Mouse (Mus musculus) embryo, embryonic 11 days (tissue): ENCODE measurements at regions not wholly inside any gene's neighbourhood (a gene's known extent, or its start where the extent isn't known, plus 50 kb on each side); places are given as distances from the start of the nearest gene placed in this dataset.

Source experiments
- DNase-seq: peaks from one replicate; pipeline ENCODE4 v3.0.0-alpha.2; 2015

- peak; percentile 55 for DNase-seq
Observed at GRCm38 (mm10) chr4:10774557-10775215, 99.6 kb upstream of the 2610301B20Rik start.

- DNase-seq: peak; percentile 4
Observed at GRCm38 (mm10) chr4:10786701-10787100, 87.6 kb upstream of the 2610301B20Rik start.

DNA sequence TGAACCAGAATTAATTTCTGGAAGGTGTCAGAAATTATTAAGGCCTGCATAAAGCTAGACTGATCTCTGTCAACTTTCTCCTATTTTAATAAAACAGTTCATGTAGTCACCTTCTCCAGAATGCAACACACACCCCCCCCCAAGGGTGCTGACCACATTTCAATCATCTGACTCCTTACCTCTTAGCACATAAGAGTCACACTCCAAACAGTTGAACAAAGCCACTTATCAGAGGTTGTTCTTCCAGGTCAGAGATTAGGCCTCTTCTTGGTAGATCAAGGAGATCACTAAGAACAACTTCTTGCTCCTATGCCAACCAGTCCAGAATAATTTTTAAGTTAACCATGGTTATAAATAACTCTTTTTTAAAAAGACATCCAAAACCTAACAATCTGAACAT, 86.0 kb upstream of the 2610301B20Rik start:
- DNase-seq: no peak

DNA sequence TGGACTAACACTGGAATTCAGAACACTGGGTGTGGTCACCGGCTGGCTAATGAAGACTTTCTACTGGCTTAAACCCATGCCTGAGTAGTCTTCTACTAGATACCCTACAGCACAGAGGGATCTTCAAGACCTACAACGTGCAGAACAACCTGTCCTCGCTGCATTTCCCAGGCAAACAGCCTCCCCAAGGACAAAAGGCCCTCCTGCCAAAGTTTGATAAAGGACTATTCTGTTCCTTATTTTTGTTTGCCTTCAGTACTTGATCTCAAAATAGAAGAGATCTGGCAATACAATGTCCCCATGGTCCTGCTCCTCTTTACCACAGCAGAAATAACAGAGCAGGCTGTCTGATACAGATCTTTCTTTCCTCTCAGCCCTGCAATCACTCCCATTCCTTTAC, 85.2 kb upstream of the 2610301B20Rik start:
- no peak for DNase-seq

DNA sequence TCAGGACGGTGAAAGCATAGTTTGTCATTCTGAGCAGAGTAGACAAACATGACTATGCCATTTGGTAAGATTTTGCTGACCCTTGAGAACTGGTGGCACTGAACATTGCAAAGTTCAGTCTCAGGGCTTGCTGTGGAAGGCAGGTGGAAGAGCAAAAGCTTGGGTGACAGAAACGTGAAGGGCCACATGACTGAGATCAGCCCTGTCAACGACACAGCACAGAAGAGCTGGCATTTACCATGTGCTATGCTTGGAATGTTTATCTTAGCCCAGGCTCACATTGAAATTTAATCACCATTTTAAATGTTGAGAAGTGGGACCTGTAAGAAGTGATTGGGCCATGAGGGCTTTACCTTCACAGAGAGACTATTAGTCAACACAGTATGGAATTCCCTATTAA, 81.7 kb upstream of the 2610301B20Rik start:
- no peak for DNase-seq

GRCm38 (mm10) chr4:10794471-10794870, 79.8 kb upstream of the 2610301B20Rik start:
- DNase-seq: peak; percentile 75

GRCm38 (mm10) chr4:10800780-10801553, 73.3 kb upstream of the 2610301B20Rik start:
- no peak for DNase-seq

DNA sequence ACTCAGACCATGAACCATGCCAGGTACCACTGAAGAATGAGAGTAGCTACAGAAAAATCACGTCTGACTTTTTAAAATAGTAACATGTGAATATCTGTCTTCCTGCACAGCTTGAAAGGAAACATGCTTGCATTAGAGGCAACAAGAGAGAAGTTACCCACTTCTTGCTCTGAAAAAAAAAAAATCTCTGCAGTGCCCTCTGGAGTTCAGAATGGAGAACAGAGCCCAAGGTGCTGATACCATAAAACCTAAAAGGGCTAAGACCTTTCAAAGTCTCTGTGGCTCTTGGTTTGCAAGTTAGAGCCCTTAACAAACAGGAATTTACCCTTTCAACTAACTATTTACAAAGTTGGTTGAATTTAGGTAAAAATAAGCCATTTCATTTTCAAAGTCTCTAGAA, 69.6 kb upstream of the 2610301B20Rik start:
- DNase-seq: no peak

DNA sequence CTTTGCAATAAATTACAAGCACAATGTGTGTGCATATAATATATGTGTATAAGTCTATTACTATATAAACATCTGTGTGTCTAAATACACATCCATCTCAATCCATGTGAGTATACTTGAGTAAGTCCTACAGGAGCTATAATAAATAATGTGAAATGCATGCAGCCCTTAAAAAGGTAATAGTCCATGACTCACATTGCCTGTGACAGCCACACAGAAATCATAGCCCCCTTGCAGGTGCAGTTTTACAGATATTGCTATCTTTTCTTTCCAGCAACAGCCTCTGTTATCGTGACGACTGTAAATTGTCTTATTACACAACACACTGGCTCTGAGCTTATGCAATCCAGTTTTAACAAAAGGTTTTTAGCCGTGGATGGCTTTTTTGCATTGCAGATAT, 67.0 kb upstream of the 2610301B20Rik start:
- no peak for DNase-seq

GRCm38 (mm10) chr4:10812931-10813330, 61.4 kb upstream of the 2610301B20Rik start:
- no peak for DNase-seq
